ENCODE assay signal across 9 mouse cellular contexts in genomic region chr8:57503641-57504040, GRCm38 (mm10). TPM values are rescaled to one million over a fixed set of nuclear protein-coding genes. Genes with fewer than 3 reads are reported as not detected.
A peak's percentile ranks its signal among the peaks of the same experiment; 100 is the strongest.
DNase-seq lines count a peak whose midpoint lies in the region; ATAC-seq and TF ChIP-seq lines count a peak whose summit lies in the region.
"Had no signal": no experiment of that assay in that cellular context is flagged by ENCODE, and none has a peak within 500 bp of the region (broad histone marks: within the 10 kb centered on the region; RNA-seq: fewer than 3 reads in every experiment).

No protein-coding gene starts in this region.

- no peaks in the 10 kb centered on the region for H3K36me3 ChIP-seq in forebrain, embryonic 14.5 days (ENCODE audit: control insufficient read depth, insufficient read depth, low read length)
- H3K36me3 ChIP-seq in lung, embryonic 14.5 days (ENCODE audit: insufficient read depth) = no peaks in the 10 kb centered on the region
- H3K36me3 ChIP-seq: midbrain, embryonic 12.5 days had no signal

- no peaks in the 10 kb centered on the region for H3K9me3 ChIP-seq in forebrain, embryonic 14.5 days (replicated peaks; ENCODE audit: control insufficient read depth, low read length)
- H3K9me3 ChIP-seq in lung, embryonic 14.5 days (ENCODE audit: low read depth, low read length) = no peaks in the 10 kb centered on the region
- H3K9me3 ChIP-seq: midbrain, embryonic 12.5 days had no signal

- DNase-seq in ovary, postnatal 36 days (ENCODE audit: low spot score) = peak; percentile 43
- DNase-seq in ovary, postnatal 10 days (ENCODE audit: low spot score) = no peak
- DNase-seq in c-Kit-positive CD71-negative TER-119-negative erythroid progenitor cells, embryonic 14.5 days (ENCODE audit: low read depth) = peak; percentile 66
- peak; percentile 67 for DNase-seq in forebrain, embryonic 14.5 days (ENCODE audit: low spot score)
- peak; percentile 69 to 81 for DNase-seq in kidney, postnatal 25 days
- peak; percentile 86 for DNase-seq in lung, embryonic 14.5 days
- DNase-seq in right cerebral cortex, postnatal 4 days = peak; percentile 70
- peak; percentile 48 to 52 for DNase-seq in urinary bladder, postnatal 36 days (ENCODE audit: low spot score in 2 of 2)

- H3K27ac ChIP-seq in forebrain, embryonic 14.5 days (ENCODE audit: low read depth, low read length) = no peak overlapping the region
- no peak overlapping the region for H3K27ac ChIP-seq in lung, embryonic 14.5 days (ENCODE audit: low read depth)
- H3K27ac ChIP-seq: midbrain, embryonic 12.5 days had no signal

- H3K4me3 ChIP-seq in forebrain, embryonic 14.5 days (ENCODE audit: low read depth, low read length) = no peak overlapping the region
- no peak overlapping the region for H3K4me3 ChIP-seq in lung, embryonic 14.5 days (ENCODE audit: low read depth, low read length)
- H3K4me3 ChIP-seq: midbrain, embryonic 12.5 days had no signal

- no peak overlapping the region for H3K4me2 ChIP-seq in forebrain, embryonic 14.5 days (ENCODE audit: low read length)
- no peak overlapping the region for H3K4me2 ChIP-seq in lung, embryonic 14.5 days
- H3K4me2 ChIP-seq: midbrain, embryonic 12.5 days had no signal

- WGBS in forebrain, embryonic 14.5 days = 49% methylated on average over 5 of the region's 5 CpGs
- 47% methylated on average over 5 of the region's 5 CpGs for WGBS in lung, embryonic 14.5 days

- no peak for ATAC-seq in forebrain, embryonic 14.5 days
- ATAC-seq in lung, embryonic 14.5 days (ENCODE audit: insufficient read depth) = peak; percentile 42; the same call in 1 of the 2 replicates

- H3K9ac ChIP-seq in forebrain, embryonic 14.5 days (ENCODE audit: low read length) = no peak overlapping the region
- H3K9ac ChIP-seq in lung, embryonic 14.5 days = no peak overlapping the region
- H3K9ac ChIP-seq: midbrain, embryonic 12.5 days had no signal

- no peaks in the 10 kb centered on the region for H3K27me3 ChIP-seq in forebrain, embryonic 14.5 days (replicated peaks; ENCODE audit: control insufficient read depth, insufficient read depth, low read length)
- H3K27me3 ChIP-seq in lung, embryonic 14.5 days (ENCODE audit: insufficient read depth, low read length) = no peaks in the 10 kb centered on the region
- H3K27me3 ChIP-seq: midbrain, embryonic 12.5 days had no signal

- TF ChIP-seq CTCF in lung, embryonic 14.5 days (IDR thresholded peaks at IDR 0.05; ENCODE audit: low read depth) = peak; percentile 89

- no peaks in the 10 kb centered on the region for H3K4me1 ChIP-seq in forebrain, embryonic 14.5 days (ENCODE audit: control insufficient read depth, insufficient read depth, low read length)
- peaks cover 3% of the 10 kb centered on the region; the same call in 1 of the 2 replicates for H3K4me1 ChIP-seq in lung, embryonic 14.5 days (ENCODE audit: insufficient read depth)

RNA-seq across cellular contexts. Expression of gene Hmgb2, which starts 8.1 kb away (rescaled TPM):
- polyA plus RNA-seq in forebrain, embryonic 14.5 days (2014; fragmentation: Nextera tagmentation; extraction: Ambion mirVana) = 186 and 201 TPM in 2 replicates
- 500 and 503 TPM in 2 replicates for polyA plus RNA-seq in lung, embryonic 14.5 days (2014; fragmentation: Nextera tagmentation; extraction: Ambion mirVana)

RNA-seq across cellular contexts. Expression of gene Sap30, which starts 16.0 kb away (rescaled TPM):
- polyA plus RNA-seq in forebrain, embryonic 14.5 days (2014; fragmentation: Nextera tagmentation; extraction: Ambion mirVana) = 87.4 and 91.1 TPM in 2 replicates
- polyA plus RNA-seq in lung, embryonic 14.5 days (2014; fragmentation: Nextera tagmentation; extraction: Ambion mirVana) = 39.3 and 47.4 TPM in 2 replicates

RNA-seq across cellular contexts. Expression of gene Scrg1, which starts 47.9 kb away (rescaled TPM):
- 6.9 and 10.1 TPM in 2 replicates for polyA plus RNA-seq in forebrain, embryonic 14.5 days (2014; fragmentation: Nextera tagmentation; extraction: Ambion mirVana)
- 0.46 and 0.95 TPM in 2 replicates for polyA plus RNA-seq in lung, embryonic 14.5 days (2014; fragmentation: Nextera tagmentation; extraction: Ambion mirVana)
- polyA plus RNA-seq: midbrain, embryonic 12.5 days had no signal
